Mouse (Mus musculus): ENCODE measurements around the gene Psd4. TPM values are rescaled to one million over a fixed set of nuclear protein-coding genes. Genes with fewer than 3 reads are reported as not detected.
A peak's percentile ranks its signal among the peaks of the same experiment; 100 is the strongest.

Gene Psd4
- polyA plus RNA-seq, 1 experiment from 2014 or later = 10.2 TPM

DNA sequence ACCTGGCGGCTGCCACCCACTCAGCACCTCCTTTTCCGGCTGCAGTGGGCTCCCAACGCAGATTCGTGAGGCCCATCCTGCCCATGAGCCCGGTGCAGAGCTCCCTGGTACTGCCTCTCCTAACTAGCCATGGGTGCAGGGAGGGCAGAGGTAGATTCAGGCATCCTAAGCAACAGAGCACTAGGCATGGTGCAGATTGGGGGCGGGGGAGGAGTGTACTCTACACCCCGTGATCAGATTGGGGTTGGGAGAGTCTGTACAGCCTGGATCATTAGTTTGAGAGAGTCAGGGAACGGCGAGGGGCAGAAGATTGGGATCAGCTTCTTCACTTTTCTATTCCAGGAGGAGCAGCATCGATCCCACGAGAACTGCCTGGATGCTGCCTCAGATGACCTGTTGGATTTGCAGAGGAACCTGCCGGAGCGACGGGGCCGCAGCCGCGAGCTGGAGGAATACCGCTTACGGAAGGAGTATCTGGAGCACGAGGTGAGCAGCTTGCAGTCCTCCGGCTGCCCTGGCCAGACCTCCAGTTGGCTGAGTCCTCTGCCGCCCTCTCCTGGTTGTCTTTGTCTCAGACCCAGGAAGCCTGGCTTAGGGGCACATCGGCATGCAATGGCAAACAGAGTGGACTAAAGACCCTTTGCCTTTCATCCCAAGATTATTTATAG is 38.1 kb downstream of the Psd4 start:
- TF ChIP-seq EP300 (optimal IDR thresholded peaks at IDR 0.05) = no peak
- TF ChIP-seq CTCF (IDR thresholded peaks at IDR 0.05; ENCODE audit: low read depth) = peak; percentile 91
- no peaks in the 10 kb centered on the region for H3K9me3 ChIP-seq (ENCODE audit: control insufficient read depth, low read length)
- no peak overlapping the region for H3K4me3 ChIP-seq (ENCODE audit: low read depth, low read length)
- H3K27me3 ChIP-seq (ENCODE audit: control insufficient read depth, insufficient read depth, low read length) = no peaks in the 10 kb centered on the region
- no peaks in the 10 kb centered on the region for H3K36me3 ChIP-seq (ENCODE audit: control insufficient read depth, insufficient read depth, low read length)
- H3K4me1 ChIP-seq (replicated peaks; ENCODE audit: control insufficient read depth, insufficient read depth) = 0 out of 2 replicates have a peak, but pooled peaks cover 2% of the 10 kb centered on the region
- peak overlapping the region; percentile 37 for H3K4me2 ChIP-seq (replicated peaks; ENCODE audit: low read depth)
- H3K9ac ChIP-seq (ENCODE audit: low read length) = peak overlapping the region; percentile 31
- H3K27ac ChIP-seq (replicated peaks) = no peak overlapping the region
- ATAC-seq (ENCODE audit: low FRiP score, low TSS enrichment) = peak; percentile 72
- 13% methylated on average over 23 of the region's 23 CpGs for WGBS
- peak; percentile 88 for DNase-seq (ENCODE audit: low spot score)

DNA sequence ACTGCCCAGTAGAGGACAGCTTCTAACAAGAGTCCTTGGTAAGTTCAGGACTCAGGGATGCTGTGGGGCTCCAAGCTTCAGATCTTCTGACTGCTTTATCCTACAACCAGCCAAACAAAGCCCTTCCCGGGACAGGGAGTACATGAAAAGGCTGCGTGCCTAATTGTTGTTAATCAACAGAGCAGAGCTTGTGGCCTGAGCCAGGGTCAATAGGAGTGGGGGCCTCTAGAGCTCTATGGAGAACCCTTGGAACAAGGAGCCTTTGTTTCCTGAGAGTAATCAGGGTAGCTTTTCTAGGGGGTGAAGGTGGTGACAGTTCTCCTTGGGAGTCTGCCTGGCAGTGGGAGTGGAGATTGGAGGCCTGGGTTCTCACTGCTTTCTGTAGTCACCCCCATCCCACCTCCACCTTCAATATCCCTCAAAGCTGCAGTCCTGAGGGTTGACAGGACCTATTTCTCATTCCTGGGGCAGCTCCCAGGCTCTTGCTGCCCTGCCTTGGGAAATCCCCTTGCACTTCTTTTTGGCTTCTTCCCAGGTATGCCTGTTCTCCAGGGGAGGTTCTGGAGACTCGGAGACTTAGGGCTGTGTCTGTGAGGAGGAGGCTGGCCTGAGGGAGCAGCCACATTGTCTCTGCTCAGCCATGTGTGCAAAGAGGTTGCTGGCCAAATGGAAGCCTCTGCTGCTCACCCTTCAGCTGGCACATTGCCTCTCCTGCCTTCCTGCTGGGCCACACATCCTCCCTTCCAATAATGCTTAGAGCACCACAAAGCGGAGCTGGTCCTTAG is 40.5 kb downstream of the Psd4 start:
- DNase-seq (ENCODE audit: low spot score) = no peak
- Histone ChIP-seq H3K4me2 (replicated peaks; ENCODE audit: low read depth) (no peak overlapping the region), H3K27ac (replicated peaks) (no peak overlapping the region), H3K4me3 (ENCODE audit: low read depth, low read length) (no peak overlapping the region), H3K4me1 (replicated peaks; ENCODE audit: control insufficient read depth, insufficient read depth) (0 out of 2 replicates have a peak, but pooled peaks cover 2% of the 10 kb centered on the region), H3K27me3 (ENCODE audit: control insufficient read depth, insufficient read depth, low read length) (no peaks in the 10 kb centered on the region), H3K9me3 (ENCODE audit: control insufficient read depth, low read length) (no peaks in the 10 kb centered on the region), H3K9ac (ENCODE audit: low read length) (no peak overlapping the region), H3K36me3 (ENCODE audit: control insufficient read depth, insufficient read depth, low read length) (no peaks in the 10 kb centered on the region)
- WGBS = 61% methylated on average over 4 of the region's 4 CpGs
- ATAC-seq (ENCODE audit: low FRiP score, low TSS enrichment) = no peak
- no peak for TF ChIP-seq CTCF (IDR thresholded peaks at IDR 0.05; ENCODE audit: low read depth)
- no peak for TF ChIP-seq EP300 (optimal IDR thresholded peaks at IDR 0.05)

- Histone ChIP-seq H3K4me1 (replicated peaks; ENCODE audit: control insufficient read depth, insufficient read depth) (0 out of 2 replicates have a peak, but pooled peaks cover 2% of the 10 kb centered on the region), H3K4me2 (replicated peaks; ENCODE audit: low read depth) (no peak overlapping the region), H3K9ac (ENCODE audit: low read length) (no peak overlapping the region), H3K4me3 (ENCODE audit: low read depth, low read length) (no peak overlapping the region), H3K27me3 (ENCODE audit: control insufficient read depth, insufficient read depth, low read length) (no peaks in the 10 kb centered on the region), H3K36me3 (ENCODE audit: control insufficient read depth, insufficient read depth, low read length) (no peaks in the 10 kb centered on the region), H3K9me3 (ENCODE audit: control insufficient read depth, low read length) (no peaks in the 10 kb centered on the region), H3K27ac (replicated peaks) (no peak overlapping the region)
- peak; percentile 98 for TF ChIP-seq CTCF (IDR thresholded peaks at IDR 0.05; ENCODE audit: low read depth)
- TF ChIP-seq EP300 (optimal IDR thresholded peaks at IDR 0.05) = no peak
- 13% methylated on average over 2 of the region's 2 CpGs for WGBS
- DNase-seq (ENCODE audit: low spot score) (peak; percentile 79), ATAC-seq (ENCODE audit: low FRiP score, low TSS enrichment) (peak; percentile 43; the same call in 1 of the 2 replicates)
Measured at GRCm38 (mm10) chr2:24409166-24409565, 41.8 kb downstream of the Psd4 start.

DNA sequence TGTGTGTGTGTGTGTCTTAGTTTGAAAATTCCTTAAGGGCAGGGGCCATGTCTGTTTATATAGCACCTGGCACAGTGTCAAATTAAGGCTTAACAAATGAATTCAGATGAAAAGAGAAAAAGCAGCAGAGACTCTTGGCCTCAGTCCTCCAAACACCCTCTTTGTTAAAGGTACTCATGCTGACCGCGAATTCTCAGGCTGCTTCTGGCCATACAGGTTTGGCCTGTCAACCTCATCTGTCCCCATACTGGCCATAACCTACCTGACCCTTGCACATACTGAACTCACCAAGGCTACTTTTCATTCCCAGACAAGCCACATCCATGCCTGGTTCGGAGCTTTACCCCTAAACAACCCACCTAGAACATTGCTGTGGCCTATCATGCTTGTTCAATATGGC is 45.8 kb downstream of the Psd4 start:
- TF ChIP-seq CTCF (IDR thresholded peaks at IDR 0.05; ENCODE audit: low read depth) = no peak
- no peak for TF ChIP-seq EP300 (optimal IDR thresholded peaks at IDR 0.05)
- no peak overlapping the region for H3K27ac ChIP-seq (replicated peaks)
- DNase-seq (ENCODE audit: low spot score) (no peak), ATAC-seq (ENCODE audit: low FRiP score, low TSS enrichment) (no peak)
- WGBS = 31% methylated on average over 3 of the region's 3 CpGs
- no peak overlapping the region for H3K4me2 ChIP-seq (replicated peaks; ENCODE audit: low read depth)
- no peaks in the 10 kb centered on the region for H3K4me1 ChIP-seq (replicated peaks; ENCODE audit: control insufficient read depth, insufficient read depth)
- no peak overlapping the region for H3K4me3 ChIP-seq (ENCODE audit: low read depth, low read length)
- H3K9ac ChIP-seq (ENCODE audit: low read length) = no peak overlapping the region
- H3K36me3 ChIP-seq (ENCODE audit: control insufficient read depth, insufficient read depth, low read length) = no peaks in the 10 kb centered on the region
- no peaks in the 10 kb centered on the region for H3K27me3 ChIP-seq (ENCODE audit: control insufficient read depth, insufficient read depth, low read length)
- H3K9me3 ChIP-seq (ENCODE audit: control insufficient read depth, low read length) = no peaks in the 10 kb centered on the region

- ATAC-seq (ENCODE audit: low FRiP score, low TSS enrichment) (no peak), DNase-seq (ENCODE audit: low spot score) (no peak)
- Histone ChIP-seq H3K4me1 (replicated peaks; ENCODE audit: control insufficient read depth, insufficient read depth) (no peaks in the 10 kb centered on the region), H3K27me3 (ENCODE audit: control insufficient read depth, insufficient read depth, low read length) (no peaks in the 10 kb centered on the region), H3K4me2 (replicated peaks; ENCODE audit: low read depth) (no peak overlapping the region), H3K9me3 (ENCODE audit: control insufficient read depth, low read length) (no peaks in the 10 kb centered on the region), H3K36me3 (ENCODE audit: control insufficient read depth, insufficient read depth, low read length) (no peaks in the 10 kb centered on the region), H3K4me3 (ENCODE audit: low read depth, low read length) (no peak overlapping the region), H3K27ac (replicated peaks) (no peak overlapping the region), H3K9ac (ENCODE audit: low read length) (no peak overlapping the region)
- 79% methylated on average over 4 of the region's 4 CpGs for WGBS
- TF ChIP-seq CTCF (IDR thresholded peaks at IDR 0.05; ENCODE audit: low read depth) (no peak), EP300 (optimal IDR thresholded peaks at IDR 0.05) (no peak)
Measured at GRCm38 (mm10) chr2:24413677-24414076, 46.3 kb downstream of the Psd4 start.

GRCm38 (mm10) chr2:24416668-24417067 is 49.3 kb downstream of the Psd4 start:
- DNase-seq (ENCODE audit: low spot score) = no peak
- WGBS = 25% methylated on average over 9 of the region's 9 CpGs
- Histone ChIP-seq H3K9me3 (ENCODE audit: control insufficient read depth, low read length) (no peaks in the 10 kb centered on the region), H3K9ac (ENCODE audit: low read length) (no peak overlapping the region), H3K4me3 (ENCODE audit: low read depth, low read length) (no peak overlapping the region), H3K4me2 (replicated peaks; ENCODE audit: low read depth) (no peak overlapping the region), H3K4me1 (replicated peaks; ENCODE audit: control insufficient read depth, insufficient read depth) (no peaks in the 10 kb centered on the region), H3K27me3 (ENCODE audit: control insufficient read depth, insufficient read depth, low read length) (no peaks in the 10 kb centered on the region), H3K36me3 (ENCODE audit: control insufficient read depth, insufficient read depth, low read length) (no peaks in the 10 kb centered on the region), H3K27ac (replicated peaks) (no peak overlapping the region)
- 0 out of 2 replicates have a peak, but pooled peaks have one; percentile 25 for ATAC-seq (ENCODE audit: low FRiP score, low TSS enrichment)
- TF ChIP-seq EP300 (optimal IDR thresholded peaks at IDR 0.05) = no peak
- TF ChIP-seq CTCF (IDR thresholded peaks at IDR 0.05; ENCODE audit: low read depth) = no peak

All from stomach, postnatal 0 days (tissue).